Comparison of ENCODE assay signal across 11 mouse cellular contexts in genomic region chr3:68686852-68687560, GRCm38 (mm10). TPM values are rescaled to one million over a fixed set of nuclear protein-coding genes. Genes with fewer than 3 reads are reported as not detected.
A peak's percentile ranks its signal among the peaks of the same experiment; 100 is the strongest.
DNase-seq lines count a peak whose midpoint lies in the region; ATAC-seq lines count a peak whose summit lies in the region.
"Had no signal": no experiment of that assay in that cellular context is flagged by ENCODE, and none has a peak within 500 bp of the region (broad histone marks: within the 10 kb centered on the region; RNA-seq: fewer than 3 reads in every experiment).

No protein-coding gene starts in this region.

- no peaks in the 10 kb centered on the region for H3K4me1 ChIP-seq in embryonic facial prominence, embryonic 13.5 days
- H3K4me1 ChIP-seq in embryonic facial prominence, embryonic 10.5 days = no peaks in the 10 kb centered on the region
- H3K4me1 ChIP-seq: neural tube, embryonic 13.5 days had no signal

- no peak for DNase-seq in embryonic facial prominence, embryonic 10.5 days (ENCODE audit: low spot score)
- DNase-seq in layer of hippocampus, adult 11-12 months (ENCODE audit: low spot score) = peak; percentile 25
- DNase-seq in layer of hippocampus, adult 9-10 months (ENCODE audit: low spot score) = no peak
- DNase-seq in right cerebral cortex, adult 18-20 months = peak; percentile 67
- no peak for DNase-seq in right cerebral cortex, postnatal 25 days
- DNase-seq in telencephalon, adult 2 months (ENCODE audit: low read depth, low spot score) = peak; percentile 50
- DNase-seq: heart, postnatal 4 days; spleen, adult 18-20 months had no signal

- H3K27me3 ChIP-seq in embryonic facial prominence, embryonic 13.5 days = no peaks in the 10 kb centered on the region
- no peaks in the 10 kb centered on the region for H3K27me3 ChIP-seq in embryonic facial prominence, embryonic 10.5 days (replicated peaks; ENCODE audit: low read depth, poor library complexity, severe bottlenecking)
- H3K27me3 ChIP-seq: neural tube, embryonic 13.5 days; Patski had no signal

- H3K9me3 ChIP-seq in embryonic facial prominence, embryonic 13.5 days = no peaks in the 10 kb centered on the region
- H3K9me3 ChIP-seq in embryonic facial prominence, embryonic 10.5 days = no peaks in the 10 kb centered on the region
- H3K9me3 ChIP-seq: neural tube, embryonic 13.5 days had no signal

- WGBS in embryonic facial prominence, embryonic 13.5 days = 63% methylated on average over 8 of the region's 8 CpGs
- 76% methylated on average over 8 of the region's 8 CpGs for WGBS in embryonic facial prominence, embryonic 10.5 days

- no peak overlapping the region for H3K4me2 ChIP-seq in embryonic facial prominence, embryonic 13.5 days
- H3K4me2 ChIP-seq: neural tube, embryonic 13.5 days had no signal

- no peak overlapping the region for H3K9ac ChIP-seq in embryonic facial prominence, embryonic 13.5 days
- H3K9ac ChIP-seq: neural tube, embryonic 13.5 days had no signal

- H3K36me3 ChIP-seq in embryonic facial prominence, embryonic 13.5 days = no peaks in the 10 kb centered on the region
- no peaks in the 10 kb centered on the region for H3K36me3 ChIP-seq in embryonic facial prominence, embryonic 10.5 days (replicated peaks)
- H3K36me3 ChIP-seq: neural tube, embryonic 13.5 days had no signal

- 0 out of 2 replicates have a peak overlapping the region, but pooled peaks have one; percentile 28 for H3K27ac ChIP-seq in embryonic facial prominence, embryonic 13.5 days
- H3K27ac ChIP-seq in embryonic facial prominence, embryonic 10.5 days (replicated peaks) = no peak overlapping the region
- H3K27ac ChIP-seq: neural tube, embryonic 13.5 days had no signal

- ATAC-seq in embryonic facial prominence, embryonic 13.5 days (ENCODE audit: insufficient number of reproducible peaks, insufficient read depth, low FRiP score, low TSS enrichment, low read depth) = no peak
- ATAC-seq: Patski had no signal

- no peak overlapping the region for H3K4me3 ChIP-seq in embryonic facial prominence, embryonic 13.5 days
- H3K4me3 ChIP-seq in embryonic facial prominence, embryonic 10.5 days = no peak overlapping the region
- H3K4me3 ChIP-seq: neural tube, embryonic 13.5 days had no signal

RNA-seq across cellular contexts. Expression of gene Il12a, which starts 3.4 kb away (rescaled TPM):
- polyA plus RNA-seq in embryonic facial prominence, embryonic 13.5 days (2015; fragmentation: Nextera tagmentation; extraction: Ambion mirVana) = 0.22 TPM in 1 of 2 replicates, not detected in the other
- polyA plus RNA-seq in embryonic facial prominence, embryonic 10.5 days (2016; fragmentation: Nextera tagmentation; extraction: Ambion mirVana) = not detected in 2 replicates
- polyA plus RNA-seq: neural tube, embryonic 13.5 days; Patski had no signal

Comparison
In these comparisons a context has a peak if more than half of its experiments do, and no peak if none do; other contexts are left out.
1. DNase-seq: peak in layer of hippocampus, adult 11-12 months (single experiment), right cerebral cortex, adult 18-20 months (single experiment) and telencephalon, adult 2 months (single experiment); none in embryonic facial prominence, embryonic 10.5 days (single experiment), layer of hippocampus, adult 9-10 months (single experiment) and right cerebral cortex, postnatal 25 days (single experiment).